Mouse (Mus musculus) adrenal gland, adult 2 months (tissue): Measurements from ENCODE around the gene Ccdc106. TPM values are rescaled to one million over a fixed set of nuclear protein-coding genes. Genes with fewer than 3 reads are reported as not detected.
"Not testable (repeated sequence)": the region's sequence is repeated elsewhere in the genome, so short reads cannot be mapped to it uniquely, and the experiment has no call there.

ENCODE experiments used
- DNase-seq: peaks from one replicate; pipeline ENCODE4 v3.0.0; 2021
- polyA plus RNA-seq: library from polyadenylated mRNA; depleted of rRNA; stranded (reverse); fragments of >200 nt; gene quantifications from 2 replicates; pipeline ENCODE4 v1.2.3, GENCODE M21; 2012
- total RNA-seq, 2 experiments: library from RNA; stranded (reverse); gene quantifications; 2 replicates each; pipeline ENCODE4 v1.2.3; 2021

Ccdc106 gene
- total and polyA plus RNA-seq, 3 experiments = 1.4 to 2.6 (median 1.5) TPM

DNA sequence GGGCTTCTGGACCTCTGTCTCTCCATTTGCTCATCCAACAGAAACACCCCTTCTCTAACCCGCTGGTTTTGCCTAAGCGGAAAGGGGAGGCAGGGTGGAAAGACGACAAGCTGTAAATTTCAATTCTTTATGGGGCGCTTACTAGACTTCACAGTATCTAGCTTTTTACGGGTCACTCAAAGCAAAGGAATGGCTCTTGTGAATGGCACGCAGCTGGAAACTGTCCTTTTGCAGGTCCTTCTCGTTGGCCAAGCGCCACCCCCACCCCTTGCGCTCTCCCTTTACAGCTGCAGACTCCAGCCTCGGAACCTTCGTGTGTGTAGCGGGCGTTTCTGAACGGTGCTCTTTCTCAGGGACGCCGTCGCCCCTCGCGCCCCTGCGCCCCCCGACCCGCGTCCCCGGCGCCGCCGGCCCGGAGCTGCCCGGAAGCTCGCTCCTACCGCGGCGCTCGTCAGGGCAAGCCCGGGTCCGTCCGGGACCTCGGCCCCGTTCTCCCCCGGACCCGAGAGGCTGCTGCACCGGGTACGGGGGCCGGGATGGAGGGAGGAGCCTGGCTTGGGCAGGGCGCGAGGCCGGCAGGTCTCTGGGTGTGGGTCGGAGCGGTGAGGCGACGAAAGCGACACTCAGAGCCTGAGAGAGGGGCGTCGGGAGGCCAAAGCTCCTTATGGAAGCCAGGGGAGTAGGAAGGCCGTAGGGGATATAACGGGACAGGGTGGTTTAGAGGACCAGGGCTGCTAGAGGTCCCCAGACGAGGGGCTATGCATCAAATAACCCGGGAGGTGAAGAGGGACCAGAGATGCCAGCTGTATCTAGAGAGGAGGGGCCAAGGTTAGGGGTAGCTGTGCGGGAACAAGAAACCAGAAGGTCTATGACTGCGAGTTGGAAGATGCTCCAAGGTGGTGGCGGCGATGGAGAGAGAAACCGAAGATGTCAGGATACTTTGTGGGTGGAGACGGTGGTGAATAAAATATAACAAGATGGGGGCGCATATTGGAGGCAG lies 31.1 kb downstream of the Ccdc106 start, which contains the start of gene Zfp580:
Gene Zfp580 (plus strand): TSS at position 346 of the 1,000 bp plus-strand sequence.
- DNase-seq = peak; percentile 86

DNA sequence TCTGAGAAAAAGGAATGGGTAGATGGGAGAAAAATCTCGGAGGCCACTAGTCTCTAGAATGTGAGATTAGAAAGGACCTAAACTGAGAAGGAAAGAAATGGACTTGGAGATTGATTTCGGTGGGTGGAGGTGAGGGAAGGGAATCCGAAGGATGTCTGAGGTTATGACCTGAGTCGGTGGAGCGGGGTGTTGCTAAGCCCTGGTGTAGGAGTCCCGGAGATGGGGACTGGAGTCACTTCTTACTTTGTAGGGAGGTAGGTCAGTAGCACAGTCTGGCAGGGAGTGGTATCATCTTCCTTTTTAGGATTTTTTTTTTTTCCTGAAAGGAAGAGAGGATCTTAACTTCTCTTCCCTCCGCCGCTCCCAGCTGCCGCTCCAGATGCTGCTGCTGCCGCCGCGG lies 32.1 kb downstream of the Ccdc106 start:
- DNase-seq = no peak

DNA sequence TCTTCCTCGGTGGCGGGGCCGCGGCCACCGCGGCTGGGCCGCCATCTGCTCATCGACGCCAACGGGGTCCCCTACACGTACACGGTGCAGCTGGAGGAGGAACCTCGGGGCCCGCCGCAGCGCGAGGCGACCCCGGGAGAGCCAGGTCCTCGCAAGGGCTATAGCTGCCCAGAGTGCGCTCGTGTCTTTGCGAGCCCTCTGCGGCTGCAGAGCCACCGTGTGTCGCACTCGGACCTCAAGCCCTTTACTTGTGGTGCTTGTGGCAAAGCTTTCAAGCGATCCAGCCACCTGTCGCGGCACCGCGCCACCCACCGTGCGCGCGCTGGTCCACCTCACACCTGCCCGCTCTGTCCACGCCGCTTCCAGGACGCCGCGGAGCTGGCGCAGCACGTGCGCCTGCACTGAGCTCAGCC lies 32.6 kb downstream of the Ccdc106 start:
- no peak for DNase-seq

DNA sequence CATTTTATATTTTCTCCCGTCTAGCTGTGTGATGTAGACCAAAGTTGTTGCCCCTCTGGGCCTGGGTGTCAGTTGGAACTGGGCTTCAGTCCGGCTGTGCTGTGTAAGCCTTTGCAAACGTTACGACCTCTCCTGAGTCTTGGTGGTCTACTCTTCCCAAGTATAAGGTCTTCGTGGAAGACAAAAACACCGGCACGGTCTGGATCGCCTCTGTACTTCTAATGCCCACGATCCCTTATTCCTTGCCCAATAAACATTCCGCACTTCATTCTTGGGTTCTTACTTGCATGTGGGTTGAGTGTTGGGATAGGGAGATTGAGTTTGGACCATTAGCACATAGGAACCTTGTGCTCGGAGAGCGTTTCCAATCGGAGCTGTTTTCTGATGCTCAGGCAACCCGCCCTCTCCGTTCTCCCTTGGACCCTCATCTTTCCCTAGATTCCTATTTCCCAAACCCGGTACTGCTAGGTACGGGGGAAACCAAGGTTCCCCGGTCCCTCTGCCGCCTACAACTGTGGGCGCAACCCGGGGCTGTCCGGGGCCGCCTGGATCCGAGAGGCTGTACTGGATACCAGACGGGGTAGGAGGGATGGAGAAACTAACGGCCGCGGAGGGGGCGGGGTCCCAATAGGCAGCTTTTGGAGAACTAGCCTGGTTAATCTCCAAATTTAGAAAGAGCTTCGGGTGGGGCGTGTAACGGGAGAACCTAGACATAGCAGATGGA lies 33.3 kb downstream of the Ccdc106 start:
- no peak for DNase-seq

DNA sequence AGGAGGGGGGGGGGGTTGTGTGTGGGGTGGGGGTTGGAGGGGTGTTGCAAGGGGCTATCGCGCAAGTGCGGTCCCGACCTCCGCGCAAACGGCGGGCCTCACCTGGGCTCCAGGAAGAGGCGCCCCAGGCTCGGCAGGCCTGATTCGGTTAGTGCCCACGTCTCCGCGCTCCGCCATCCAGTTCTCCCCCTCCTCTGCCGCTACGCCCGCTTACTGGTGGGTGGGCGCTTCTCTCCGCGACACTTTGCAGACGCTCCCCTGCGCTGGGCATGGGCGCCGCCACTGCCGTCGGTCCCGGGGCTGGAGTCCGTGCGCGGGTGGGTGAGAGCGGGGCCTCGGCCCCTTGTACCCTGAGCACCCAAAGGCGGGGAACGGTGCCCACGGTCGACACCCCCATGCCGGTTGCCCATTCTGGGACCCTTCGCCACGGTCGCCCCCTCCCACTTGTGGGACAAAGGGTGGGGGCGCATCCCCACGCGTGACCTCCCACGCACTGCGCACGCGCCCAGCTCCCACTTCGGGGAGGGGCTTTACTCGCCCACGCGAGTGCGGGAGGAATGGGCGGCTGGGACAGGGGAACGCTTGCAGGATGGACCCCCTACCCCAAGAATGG lies 36.4 kb downstream of the Ccdc106 start:
- DNase-seq = no peak

DNA sequence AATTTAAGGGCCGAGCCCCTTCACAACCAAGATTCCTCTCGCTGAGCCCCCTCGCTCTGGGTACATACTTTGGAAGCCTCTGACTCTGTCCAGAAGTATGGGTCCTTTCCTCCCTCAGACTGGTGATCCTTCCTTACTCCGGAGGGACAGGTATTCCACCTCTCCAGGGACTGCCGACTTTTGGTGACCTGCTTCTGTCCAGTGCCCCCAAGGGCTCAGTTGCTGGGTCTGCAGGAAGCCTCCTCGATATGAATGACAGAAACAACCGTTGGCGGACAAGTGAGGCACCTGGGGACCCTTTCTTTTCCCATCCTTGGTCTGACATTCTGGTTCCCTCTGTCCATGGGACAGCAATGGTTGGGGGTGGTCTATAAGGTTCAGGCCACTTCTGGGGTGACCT lies 37.0 kb downstream of the Ccdc106 start:
- no peak for DNase-seq

DNA sequence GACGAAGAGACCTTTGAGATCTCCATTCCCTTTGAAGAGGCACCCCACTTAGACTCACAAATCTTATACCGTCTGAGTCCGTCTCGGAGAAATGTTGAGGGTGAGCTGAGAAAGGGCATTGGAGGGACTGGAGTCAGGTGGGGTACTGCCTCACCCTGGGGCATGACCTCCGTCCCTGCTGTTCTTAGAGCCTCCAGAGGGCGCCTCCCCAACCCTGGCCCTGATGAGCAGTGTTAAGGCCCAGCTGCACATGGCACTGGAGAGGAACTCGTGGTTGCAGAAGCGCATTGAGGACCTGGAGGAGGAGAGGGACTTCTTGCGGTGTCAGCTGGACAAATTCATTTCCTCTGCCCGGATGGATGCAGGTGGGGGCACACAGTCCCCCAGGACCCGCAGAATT lies 37.5 kb downstream of the Ccdc106 start:
- DNase-seq = no peak

DNA sequence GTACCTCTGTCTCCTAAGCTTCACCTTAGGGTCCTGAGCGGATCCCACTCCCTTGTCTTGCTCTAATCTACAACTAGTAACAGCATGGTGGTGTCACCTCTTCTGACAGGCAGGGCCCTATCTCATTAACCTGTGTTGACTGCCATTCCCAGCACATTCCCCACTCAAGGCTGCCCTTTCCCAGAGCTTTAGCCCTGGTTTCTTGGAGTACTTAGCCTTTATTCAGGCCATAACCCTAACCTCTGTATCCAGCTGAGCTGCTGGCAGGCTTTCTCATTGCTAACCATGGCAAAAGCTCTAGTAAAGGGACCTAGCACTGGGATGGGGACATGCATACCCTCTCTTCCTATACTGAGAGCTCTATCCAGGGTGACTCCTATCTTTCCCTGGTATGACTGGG lies 38.3 kb downstream of the Ccdc106 start:
- DNase-seq = no peak

DNA sequence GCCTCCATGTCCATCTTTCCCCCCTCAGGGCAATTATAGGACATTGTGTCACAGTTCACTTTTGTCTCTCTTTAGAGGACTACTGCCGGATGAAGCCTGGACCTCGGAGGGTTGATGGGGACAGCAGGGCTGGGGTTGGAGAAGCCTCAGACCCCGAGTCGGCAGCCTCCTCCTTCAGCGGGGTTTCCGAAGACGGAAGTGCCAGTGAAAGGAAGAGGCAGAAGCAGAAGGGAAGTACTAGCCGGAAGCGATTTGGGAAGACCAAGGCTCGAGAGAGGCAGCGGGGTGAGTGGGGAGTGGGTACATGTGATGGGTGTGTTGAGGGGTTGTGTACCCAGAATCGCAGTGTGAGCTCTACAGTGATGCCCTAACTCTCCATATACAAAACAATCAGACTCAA lies 39.1 kb downstream of the Ccdc106 start:
- DNase-seq = no peak

DNA sequence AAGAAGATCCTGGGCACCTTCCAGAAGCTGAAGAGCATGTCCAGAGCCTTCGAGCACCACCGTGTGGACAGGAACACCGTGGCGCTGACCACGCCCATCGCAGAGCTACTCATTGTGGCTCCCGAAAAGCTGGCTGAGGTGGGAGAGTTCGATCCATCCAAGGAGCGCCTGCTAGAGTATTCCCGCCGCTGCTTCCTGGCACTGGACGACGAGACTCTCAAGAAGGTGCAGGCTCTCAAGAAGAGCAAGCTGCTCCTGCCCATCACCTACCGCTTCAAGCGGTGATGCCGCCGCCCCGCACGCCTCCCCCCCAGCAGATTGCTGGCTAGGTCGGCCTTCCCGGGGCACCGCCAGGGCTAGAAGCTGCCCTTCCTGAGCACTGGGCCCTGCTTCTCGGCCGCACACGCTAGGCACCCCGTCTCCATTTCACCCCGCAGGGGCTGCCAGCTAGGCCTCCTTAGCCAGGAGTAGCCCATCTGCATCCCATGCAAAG lies 39.9 kb downstream of the Ccdc106 start:
- peak; percentile 85 for DNase-seq

DNA sequence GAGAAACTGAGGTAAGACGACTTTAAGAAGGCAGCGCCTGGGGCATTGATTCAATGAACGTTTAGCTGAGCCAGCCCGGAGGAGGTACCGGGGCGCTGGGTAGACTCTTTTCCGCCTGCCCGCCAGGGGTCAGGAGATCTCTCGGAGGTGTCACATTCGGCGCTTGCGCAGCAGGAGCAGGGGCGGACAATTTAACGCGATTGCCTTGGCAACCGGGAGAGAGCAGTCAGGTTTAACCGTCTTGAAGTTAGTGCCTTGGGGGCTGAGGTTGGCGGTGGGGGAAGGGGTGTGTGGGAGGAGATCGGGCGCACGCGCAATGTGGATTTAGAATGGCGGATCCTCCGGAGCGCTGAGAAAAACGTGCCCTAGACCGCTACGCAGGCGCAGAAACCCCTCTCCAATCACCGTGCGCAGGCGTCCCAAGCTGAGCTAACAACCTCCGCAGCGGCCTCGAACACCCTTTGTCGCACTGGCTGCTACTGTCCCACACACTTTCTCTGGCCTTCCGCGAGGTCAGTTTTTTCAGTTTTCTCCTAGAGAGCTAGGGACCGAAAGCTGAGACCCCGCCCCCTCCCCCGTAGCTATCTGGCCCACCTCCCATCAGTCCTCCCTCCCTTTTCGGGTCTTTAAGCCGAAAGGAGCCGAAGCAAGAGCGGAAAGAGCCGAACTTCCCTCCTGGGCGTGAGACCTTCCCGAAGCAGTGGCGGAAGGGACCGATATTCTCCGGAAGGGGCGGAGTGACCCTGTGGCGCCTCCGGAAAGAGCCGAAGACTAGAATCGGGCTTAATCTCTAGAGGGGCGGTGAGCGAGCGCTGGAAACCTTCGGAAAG lies 40.8 kb downstream of the Ccdc106 start:
- DNase-seq = peak; percentile 97

DNA sequence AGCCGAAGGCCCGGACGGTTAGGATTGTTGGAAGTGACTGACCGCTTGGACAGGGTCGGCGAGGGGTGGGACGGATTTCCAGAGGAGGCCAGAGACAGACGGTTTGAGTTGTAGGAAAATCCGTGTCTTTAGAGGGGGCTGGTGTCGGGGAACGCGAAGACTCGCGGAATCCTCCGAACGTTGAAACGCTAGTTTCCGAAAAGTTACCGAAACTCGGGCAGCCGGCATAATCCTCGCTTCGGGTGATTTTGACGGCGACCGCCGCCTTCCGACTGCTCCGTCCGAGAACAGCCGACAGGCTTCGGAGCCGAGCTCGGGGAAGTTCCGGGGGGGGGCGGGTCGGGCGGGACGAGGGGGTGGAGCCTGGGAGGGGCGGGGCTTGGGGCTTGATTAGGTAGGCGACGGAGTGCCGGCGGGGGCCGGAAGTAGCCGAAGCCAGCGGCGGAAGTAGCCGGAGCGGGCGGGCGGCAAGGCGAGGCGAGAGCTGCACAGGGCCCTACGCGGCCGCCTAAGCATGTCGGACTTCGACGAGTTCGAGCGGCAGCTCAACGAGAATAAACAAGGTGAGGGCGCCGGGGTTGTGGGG lies 41.5 kb downstream of the Ccdc106 start, which contains the start of gene U2af2:
Gene U2af2 (plus strand): TSS at position 370 of the 586 bp plus-strand sequence.
- peak; percentile 96 for DNase-seq

DNA sequence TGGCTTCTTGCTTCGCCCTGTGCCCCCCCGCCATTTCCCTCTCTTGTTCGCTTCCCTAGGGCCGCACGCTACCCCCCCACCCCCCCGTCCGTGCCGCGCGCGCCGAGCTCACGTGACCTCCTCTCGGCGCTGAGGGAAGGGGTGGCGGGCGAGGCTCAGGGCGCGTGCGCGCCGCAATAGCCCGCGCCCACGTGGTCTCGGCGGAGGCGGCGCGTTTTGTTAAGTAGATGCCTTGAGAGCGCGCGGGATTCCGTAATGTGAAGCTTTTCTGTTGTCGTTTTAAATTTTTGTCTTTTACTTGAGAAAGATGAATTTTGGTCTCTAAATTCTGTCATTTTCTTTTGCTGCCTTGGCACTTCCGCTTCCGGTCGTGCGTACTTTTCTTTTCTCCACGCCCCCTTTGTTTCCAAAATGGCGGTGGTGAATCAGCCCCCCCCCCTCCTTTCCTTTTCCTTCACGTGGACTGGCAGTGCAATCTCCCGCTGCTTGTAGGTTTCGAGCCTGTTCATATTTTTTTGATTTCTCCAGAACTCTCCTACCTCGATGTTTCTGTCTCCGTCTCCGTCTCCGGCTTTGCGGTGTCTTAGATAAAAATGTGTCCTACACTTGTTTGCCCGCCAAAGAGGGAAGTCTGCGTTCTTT lies 42.1 kb downstream of the Ccdc106 start:
- DNase-seq = no peak

DNA sequence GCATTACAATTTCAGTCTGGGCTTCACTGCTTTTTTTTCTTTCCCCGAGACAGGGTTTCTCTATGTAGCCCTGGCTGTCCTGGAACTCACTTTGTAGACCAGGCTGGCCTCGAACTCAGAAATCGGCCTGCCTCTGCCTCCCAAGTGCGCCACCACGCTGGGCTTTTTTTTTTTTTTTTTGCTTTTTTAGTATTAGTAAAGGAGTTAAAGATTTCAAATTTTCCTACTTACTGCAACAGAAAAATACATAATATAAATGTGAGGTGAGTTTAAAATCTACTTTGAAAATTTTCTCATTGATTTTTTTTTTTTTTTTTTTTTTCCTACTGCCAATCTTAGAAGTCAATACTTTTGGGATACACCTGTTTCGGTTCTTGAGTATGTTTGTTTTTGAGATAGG lies 44.5 kb downstream of the Ccdc106 start:
- DNase-seq = no peak

DNA sequence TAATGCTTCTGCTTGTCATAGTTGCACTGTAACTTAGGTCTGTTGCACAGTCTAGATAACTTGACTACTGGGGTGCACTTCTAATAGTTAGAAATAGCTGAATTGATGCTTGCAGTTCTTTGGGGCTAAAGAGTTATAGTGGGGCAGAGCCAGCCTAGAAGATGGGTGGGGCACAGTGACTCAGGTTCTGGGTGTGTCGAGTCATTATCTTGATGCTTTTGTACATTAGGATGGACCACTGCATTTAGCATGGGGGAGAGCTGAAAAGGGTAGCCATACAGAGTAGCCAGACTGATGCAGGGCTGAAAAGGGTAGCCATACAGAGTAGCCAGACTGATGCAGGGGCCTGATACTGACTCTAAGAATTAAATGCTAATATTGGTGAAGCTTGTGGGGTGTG lies 53.2 kb downstream of the Ccdc106 start:
- DNase-seq = no peak

DNA sequence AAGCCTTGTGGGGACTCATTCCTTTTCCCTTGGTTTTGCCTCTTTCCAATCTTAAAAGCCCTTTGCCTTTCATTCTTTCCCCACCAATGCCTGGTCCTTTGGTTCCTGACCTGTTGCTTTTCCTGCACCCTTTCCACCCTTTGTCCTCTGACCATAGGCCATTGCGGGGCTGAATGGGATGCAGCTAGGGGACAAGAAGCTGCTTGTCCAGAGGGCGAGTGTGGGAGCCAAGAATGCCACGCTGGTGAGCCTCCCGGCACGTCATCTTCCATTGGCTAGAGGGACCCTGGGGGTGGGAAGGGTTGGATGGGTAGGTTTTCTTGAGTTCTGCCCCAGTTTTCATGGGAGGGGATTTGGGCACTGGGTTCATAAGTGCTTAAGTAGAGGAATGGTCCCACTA lies 54.6 kb downstream of the Ccdc106 start:
- DNase-seq = no peak

DNA sequence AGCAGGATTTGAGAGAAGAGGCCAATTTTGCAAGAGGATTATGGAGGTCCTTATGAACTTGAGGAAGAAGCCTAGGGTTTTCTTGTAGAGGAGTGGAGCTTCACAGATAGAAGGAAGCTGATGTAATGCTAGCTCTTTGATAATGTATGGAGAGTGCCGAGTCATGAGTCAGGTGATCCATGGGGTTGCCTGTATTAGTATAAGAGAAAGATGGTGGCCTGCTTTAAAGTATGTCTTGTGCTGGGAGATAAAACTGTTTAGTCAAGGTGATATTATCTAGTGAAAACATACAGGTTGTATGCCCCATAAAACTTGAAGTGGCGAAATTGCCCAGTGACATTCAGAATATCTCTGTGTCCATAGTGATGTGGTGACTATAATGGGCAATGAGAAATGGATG lies 56.6 kb downstream of the Ccdc106 start:
- DNase-seq = no peak

DNA sequence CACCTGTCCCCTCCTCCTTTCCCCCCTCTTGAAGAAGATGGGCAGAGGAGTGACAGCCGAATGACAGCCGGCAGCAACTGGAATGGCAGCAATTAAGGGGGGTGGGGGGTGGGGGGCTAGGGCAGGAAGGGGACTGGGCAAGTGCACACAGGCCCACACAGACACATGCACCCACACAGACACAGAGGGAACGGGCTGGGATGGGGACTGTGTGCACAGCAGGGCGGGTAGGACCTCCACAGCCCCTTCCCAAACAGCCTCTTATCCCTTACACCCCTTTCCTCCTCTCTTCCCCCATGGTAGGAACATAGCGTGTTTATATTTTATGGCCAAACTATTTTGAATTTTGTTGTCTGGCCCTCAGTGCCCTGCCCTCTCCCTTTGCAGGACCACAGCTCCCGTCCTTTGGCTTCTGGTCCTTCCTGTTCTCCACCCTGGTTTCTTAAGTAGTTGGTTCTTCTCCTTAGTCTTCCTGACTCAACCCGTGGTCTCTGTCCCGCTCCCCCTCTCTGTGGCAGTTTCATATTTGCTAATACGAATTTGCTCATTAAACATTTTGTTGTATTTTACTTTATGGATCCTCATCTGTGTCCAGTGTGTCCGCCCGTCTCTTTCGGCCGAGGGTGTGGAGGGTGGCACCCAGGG lies 59.1 kb downstream of the Ccdc106 start:
- DNase-seq = not testable (repeated sequence)

DNA sequence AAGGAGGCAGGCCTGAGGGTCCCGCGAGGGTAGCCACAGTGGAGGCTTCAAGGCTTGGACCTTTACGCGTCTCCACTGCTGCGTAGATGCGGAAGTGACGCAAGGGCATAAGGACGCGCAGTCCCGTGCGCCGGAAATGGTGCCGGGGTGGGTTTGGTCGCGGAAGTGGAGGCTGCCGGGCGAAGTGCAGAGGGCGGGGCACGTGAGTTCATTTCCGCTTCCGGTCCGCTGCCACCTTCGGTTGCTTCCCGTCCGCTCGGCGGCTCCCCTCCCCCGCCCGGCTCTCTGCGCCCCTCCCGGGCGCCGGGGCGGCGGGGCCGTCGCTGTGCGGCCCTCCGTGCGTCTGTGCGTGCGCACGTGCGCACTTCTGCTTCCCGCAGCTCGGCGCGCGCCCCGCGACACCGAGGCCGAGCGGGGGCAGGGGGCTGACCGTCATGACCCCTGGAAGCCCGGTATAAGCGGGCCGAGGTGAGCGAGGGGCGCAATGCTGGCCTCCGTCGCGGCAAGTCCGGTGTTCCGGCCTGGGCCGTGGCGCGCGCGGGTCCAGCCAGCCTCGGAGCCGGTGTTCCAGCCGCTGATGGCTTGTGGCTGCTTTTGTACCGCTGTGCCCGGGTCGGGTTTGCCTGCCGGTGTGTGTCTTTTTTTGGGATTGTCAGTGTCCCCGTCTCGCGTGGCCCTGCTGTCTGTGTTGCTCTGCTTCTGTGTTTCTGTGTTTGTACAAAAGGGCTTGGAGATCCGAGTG lies 59.8 kb downstream of the Ccdc106 start, which contains the start of gene Epn1:
Gene Epn1 (plus strand): TSS at position 226 of the 742 bp plus-strand sequence.
- peak; percentile 97 for DNase-seq
